Mouse (Mus musculus) midbrain, embryonic 16.5 days (tissue): ENCODE measurements around the gene Rbp4. TPM values are rescaled to one million over a fixed set of nuclear protein-coding genes. Genes with fewer than 3 reads are reported as not detected.

Source experiments
- ATAC-seq: fragments of 200-750 bp; cut with Nextera tagmentation; 2 replicates; pipeline ENCODE4 v1.8.0; 2017; ENCODE audit warnings: moderate TSS enrichment
- H3K27ac ChIP-seq: fragments of 300-500 bp; sonication (generic); 2 replicates; pipeline ENCODE4 v1.5.1; 2014; ENCODE audit warnings: mild to moderate bottlenecking, low read length, mixed read lengths
- H3K27me3 ChIP-seq: fragments of 300-500 bp; sonication (generic); 2 replicates; pipeline ENCODE4 v1.6.1; 2014; ENCODE audit warnings: low read depth, low read length, mixed read lengths; ENCODE audit not compliant: control insufficient read depth, insufficient read depth
- H3K36me3 ChIP-seq: fragments of 300-500 bp; sonication (generic); 2 replicates; pipeline ENCODE4 v1.6.1; 2014; ENCODE audit warnings: mild to moderate bottlenecking, low read length, moderate library complexity, mixed read lengths; ENCODE audit not compliant: control insufficient read depth, insufficient read depth
- H3K4me1 ChIP-seq: fragments of 300-500 bp; sonication (generic); 2 replicates; pipeline ENCODE4 v1.6.1; 2014; ENCODE audit warnings: mild to moderate bottlenecking, low read length, mixed read lengths; ENCODE audit not compliant: control insufficient read depth, insufficient read depth
- H3K4me2 ChIP-seq: fragments of 300-500 bp; sonication (generic); 2 replicates; pipeline ENCODE4 v1.6.1; 2014; ENCODE audit warnings: mild to moderate bottlenecking, low read length, mixed read lengths
- H3K4me3 ChIP-seq: fragments of 300-500 bp; sonication (generic); 2 replicates; pipeline ENCODE4 v1.5.1; 2014; ENCODE audit warnings: low read depth, mild to moderate bottlenecking, low read length, moderate library complexity, mixed read lengths
- H3K9ac ChIP-seq: fragments of 300-500 bp; sonication (generic); 2 replicates; pipeline ENCODE4 v1.6.1; 2014; ENCODE audit warnings: low read depth, low read length, mixed read lengths
- H3K9me3 ChIP-seq: fragments of 300-500 bp; sonication (generic); replicated peaks from 2 replicates; pipeline ENCODE4 v1.6.1; 2014; ENCODE audit warnings: mild to moderate bottlenecking, low read length, mixed read lengths; ENCODE audit not compliant: control insufficient read depth, poor library complexity, severe bottlenecking
- WGBS: fragments of 180-500 bp; shearing (Covaris S2); extraction: QIAGEN DNeasy Blood & Tissue Kit; methylation state at CpG from one replicate; pipeline ENCODE4 v1.1.7; 2014; 5-methylcytosine and 5-hydroxymethylcytosine counted together
- polyA plus RNA-seq: library from polyadenylated mRNA; unstranded; fragments of >200 nt; fragmentation: Nextera tagmentation; extraction: Ambion mirVana; gene quantifications from 2 replicates; pipeline ENCODE4 v1.2.1, GENCODE M21; 2015

The Rbp4 gene
- polyA plus RNA-seq, 1 experiment from 2014 or later = 4.7 TPM

DNA sequence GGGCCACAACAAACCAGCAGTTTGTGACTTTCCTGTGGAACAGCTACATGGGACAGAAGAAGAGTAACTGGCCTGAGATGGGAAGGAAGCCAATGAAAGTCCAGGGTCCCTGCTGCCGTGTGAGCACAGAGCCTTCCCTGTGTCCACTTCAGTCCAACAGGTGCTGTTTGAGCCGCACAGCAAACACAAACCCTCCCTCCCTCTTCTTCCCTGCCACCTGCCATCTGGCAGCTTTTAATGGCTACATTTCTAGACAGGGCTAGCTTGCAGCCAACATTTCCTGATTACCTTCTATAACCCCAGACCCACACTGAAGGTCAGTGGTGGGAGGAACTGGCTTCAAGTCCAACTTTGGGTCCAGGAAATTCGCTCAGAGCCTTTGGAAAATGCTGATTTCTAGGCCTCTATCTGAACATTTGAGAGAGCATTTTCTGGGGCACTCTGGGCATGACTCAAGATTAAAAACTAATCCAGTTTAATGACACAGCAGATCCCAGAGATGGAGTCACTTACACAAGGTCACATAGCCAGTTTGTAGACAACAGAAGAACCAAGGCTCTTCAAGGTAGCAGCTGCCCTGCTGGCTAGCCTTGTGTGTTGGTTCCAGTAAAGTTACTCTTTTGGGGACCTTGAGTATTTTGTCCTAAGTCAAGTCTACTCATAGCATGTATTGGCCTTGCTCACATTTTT lies 47.1 kb downstream of the Rbp4 start:
- Histone ChIP-seq H3K4me3 (no peak overlapping the region), H3K36me3 (no peaks in the 10 kb centered on the region), H3K9me3 (no peaks in the 10 kb centered on the region), H3K27ac (no peak overlapping the region), H3K9ac (no peak overlapping the region), H3K4me1 (no peaks in the 10 kb centered on the region), H3K27me3 (no peaks in the 10 kb centered on the region), H3K4me2 (no peak overlapping the region)
- 71% methylated on average over 3 of the region's 3 CpGs for WGBS
- no peak for ATAC-seq

DNA sequence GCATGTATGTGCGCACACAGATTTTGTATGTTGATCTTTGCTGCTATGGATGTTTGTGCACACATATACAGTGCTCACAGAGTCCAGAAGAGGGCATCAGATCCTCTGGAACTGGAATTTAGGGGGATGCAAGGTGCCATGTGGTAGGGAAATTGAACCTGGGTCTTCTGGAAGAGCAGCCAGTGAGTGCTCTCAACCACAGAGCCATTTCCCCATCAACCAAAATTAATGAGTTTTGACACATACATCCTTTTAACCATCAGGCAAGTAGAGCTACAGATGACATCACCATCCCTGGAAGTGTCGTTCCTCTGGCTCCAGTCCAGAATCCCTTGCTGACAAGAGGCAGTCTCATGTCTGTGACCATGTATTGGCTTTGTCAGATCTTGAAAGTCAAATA lies 48.8 kb downstream of the Rbp4 start:
- Histone ChIP-seq H3K4me1 (no peaks in the 10 kb centered on the region), H3K4me3 (no peak overlapping the region), H3K4me2 (no peak overlapping the region), H3K36me3 (no peaks in the 10 kb centered on the region), H3K9ac (no peak overlapping the region), H3K9me3 (no peaks in the 10 kb centered on the region), H3K27ac (no peak overlapping the region), H3K27me3 (no peaks in the 10 kb centered on the region)
- no peak for ATAC-seq
- 83% methylated on average over 2 of the region's 2 CpGs for WGBS

DNA sequence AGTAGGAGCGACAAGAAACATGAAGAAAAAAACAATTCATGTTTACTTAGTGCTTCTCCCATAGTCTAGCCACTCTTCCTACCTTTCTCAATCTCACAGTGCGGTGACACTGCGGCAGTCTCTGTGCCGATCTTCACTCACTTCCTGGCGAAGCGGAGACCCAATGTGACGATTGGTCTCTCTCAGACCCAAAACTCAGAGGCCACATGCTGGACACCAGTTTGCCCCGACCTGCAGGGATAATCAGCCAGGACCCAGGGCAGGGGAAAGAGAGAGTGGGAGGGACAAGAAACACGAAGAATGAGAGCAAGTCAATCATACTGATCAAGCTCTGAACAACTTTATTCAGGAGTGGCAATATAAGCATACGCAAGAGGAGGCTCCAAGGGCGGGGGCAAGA lies 50.0 kb downstream of the Rbp4 start:
- H3K4me1 ChIP-seq = no peaks in the 10 kb centered on the region
- ATAC-seq = no peak
- 81% methylated on average over 11 of the region's 11 CpGs for WGBS

DNA sequence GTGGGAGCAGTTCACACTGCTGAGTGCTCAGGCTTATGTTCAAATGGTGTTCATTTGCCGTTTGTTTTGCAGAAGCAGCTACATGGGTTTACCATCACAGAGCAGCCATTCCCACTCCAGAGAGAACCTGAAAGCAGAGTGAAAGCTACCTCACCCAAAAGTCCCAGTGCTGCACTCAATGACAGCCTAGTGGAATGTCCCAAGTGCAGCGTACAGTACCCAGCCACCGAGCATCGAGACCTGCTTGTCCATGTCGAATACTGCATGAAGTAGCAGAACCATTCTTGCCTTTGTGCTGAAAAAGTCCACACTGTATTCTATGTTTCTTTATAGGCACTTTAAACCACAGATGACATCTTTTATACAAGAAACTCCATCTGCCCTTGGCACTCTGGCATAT lies 51.9 kb downstream of the Rbp4 start:
- no peak for ATAC-seq
- no peaks in the 10 kb centered on the region for H3K36me3 ChIP-seq
- H3K9ac ChIP-seq = no peak overlapping the region
- no peak overlapping the region for H3K27ac ChIP-seq
- H3K9me3 ChIP-seq = no peaks in the 10 kb centered on the region
- H3K4me1 ChIP-seq = no peaks in the 10 kb centered on the region
- WGBS = 92% methylated on average over 5 of the region's 5 CpGs
- H3K4me3 ChIP-seq = no peak overlapping the region
- H3K4me2 ChIP-seq = no peak overlapping the region
- no peaks in the 10 kb centered on the region for H3K27me3 ChIP-seq

More for the DNA sequence above, 50.0 kb downstream of the Rbp4 start:
- Histone ChIP-seq H3K36me3 (no peaks in the 10 kb centered on the region), H3K27me3 (no peaks in the 10 kb centered on the region), H3K4me3 (no peak overlapping the region), H3K4me2 (no peak overlapping the region), H3K9me3 (no peaks in the 10 kb centered on the region), H3K9ac (no peak overlapping the region), H3K27ac (no peak overlapping the region)

Other genes starting within 250 kb of the Rbp4 start
- gene Myof, start 81.7 kb downstream of the Rbp4 start, polyA plus RNA-seq = 1.4 and 1.9 TPM in 2 replicates
- 2.8 and 4.1 TPM in 2 replicates for gene Cep55, start 70.3 kb downstream of the Rbp4 start, polyA plus RNA-seq
- 0.30 and 0.34 TPM in 2 replicates for gene Ffar4, start 28.2 kb downstream of the Rbp4 start, polyA plus RNA-seq
- 0.24 TPM in 1 of 2 replicates, not detected in the other for gene Pde6c, start 7.5 kb upstream of the Rbp4 start, polyA plus RNA-seq
- 41.3 and 50.7 TPM in 2 replicates for gene Fra10ac1, start 98.9 kb upstream of the Rbp4 start, polyA plus RNA-seq
- gene Lgi1, start 139.3 kb upstream of the Rbp4 start, polyA plus RNA-seq = 24.4 and 28.6 TPM in 2 replicates